Comparison of ENCODE assay signal across 8 mouse cellular contexts in the genomic region with DNA sequence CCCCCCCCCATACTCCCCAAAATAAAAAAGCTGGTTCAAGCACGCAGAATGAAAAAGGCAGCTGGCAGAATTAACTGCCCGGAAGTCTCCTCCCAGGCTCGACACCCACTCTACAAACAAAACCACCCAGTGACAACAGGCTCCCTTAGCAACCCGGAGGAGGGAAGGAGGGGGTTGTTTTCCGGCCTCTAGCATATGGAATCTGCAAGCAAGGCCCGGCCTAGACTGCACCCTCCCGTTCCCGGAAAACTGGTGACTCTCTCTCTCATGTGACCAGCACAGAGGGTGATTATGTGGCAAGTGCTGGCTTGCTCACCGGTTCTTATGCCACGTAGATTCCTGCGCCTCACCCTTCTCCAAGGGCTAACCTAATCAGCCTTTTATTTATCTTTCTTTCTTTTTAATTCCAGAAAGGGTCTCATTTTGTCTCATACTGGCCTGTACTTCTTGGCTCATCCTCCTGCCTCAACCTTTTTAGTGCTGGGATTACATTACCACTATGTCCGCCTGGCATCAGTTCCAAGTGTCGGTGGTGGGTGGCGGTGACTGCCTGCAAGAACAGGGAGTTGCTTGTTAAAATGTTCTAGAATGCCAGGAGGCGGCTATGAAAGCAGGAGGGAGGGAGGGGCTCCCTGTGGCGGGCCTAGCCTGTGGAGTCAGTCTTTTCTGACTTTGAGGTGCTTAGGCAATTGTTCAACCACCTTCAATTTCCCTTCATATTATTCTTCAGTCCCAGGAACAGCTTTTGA. TPM values are rescaled to one million over a fixed set of nuclear protein-coding genes. Genes with fewer than 3 reads are reported as not detected.
DNase-seq lines count a peak whose midpoint lies in the region; ATAC-seq and TF ChIP-seq lines count a peak whose summit lies in the region.

No protein-coding gene starts in this region.

- no peaks in the 10 kb centered on the region for H3K9me3 ChIP-seq in G1E (replicated peaks)
- no peaks in the 10 kb centered on the region for H3K9me3 ChIP-seq in lung, embryonic 14.5 days (ENCODE audit: low read depth, low read length)

- peak overlapping the region; percentile 50 for H3K9ac ChIP-seq in lung, embryonic 14.5 days

- H3K4me2 ChIP-seq in lung, embryonic 14.5 days, result peak overlapping the region; percentile 80

- peaks cover 94% of the 10 kb centered on the region for H3K4me1 ChIP-seq in G1E (ENCODE audit: insufficient read depth, low read depth, low read length)
- peaks cover 55% of the 10 kb centered on the region for H3K4me1 ChIP-seq in lung, embryonic 14.5 days (ENCODE audit: insufficient read depth)

- H3K27me3 ChIP-seq in G1E (ENCODE audit: insufficient read depth, low read length), result no peaks in the 10 kb centered on the region
- H3K27me3 ChIP-seq in lung, embryonic 14.5 days (ENCODE audit: insufficient read depth, low read length), result no peaks in the 10 kb centered on the region

- H3K27ac ChIP-seq in lung, embryonic 14.5 days (ENCODE audit: low read depth), result peak overlapping the region; percentile 98

- 5% methylated on average over 16 of the region's 16 CpGs for WGBS in lung, embryonic 14.5 days

- peaks cover 34% of the 10 kb centered on the region for H3K36me3 ChIP-seq in G1E (replicated peaks)
- H3K36me3 ChIP-seq in lung, embryonic 14.5 days (ENCODE audit: insufficient read depth), result peaks cover 10% of the 10 kb centered on the region; the same call in 1 of the 2 replicates

- H3K4me3 ChIP-seq in G1E (ENCODE audit: low read depth, low read length), result peak overlapping the region; percentile 86
- H3K4me3 ChIP-seq in lung, embryonic 14.5 days (ENCODE audit: low read depth, low read length), result peak overlapping the region; percentile 40

- no peak for TF ChIP-seq CTCF in G1E (IDR thresholded peaks at IDR 0.05; ENCODE audit: low read depth, low read length)
- TF ChIP-seq CTCF in lung, embryonic 14.5 days (IDR thresholded peaks at IDR 0.05; ENCODE audit: low read depth), result no peak

- peak; percentile 67 for DNase-seq in G1E (ENCODE audit: low spot score)
- DNase-seq in cerebellum, adult 18-20 months, result peak; percentile 84 to 94
- DNase-seq in forelimb bud, embryonic 11.5 days (ENCODE audit: low read depth, low spot score), result peak; percentile 87
- peak; percentile 90 for DNase-seq in heart, postnatal 4 days
- peak; percentile 94 to 96 for DNase-seq in layer of hippocampus, adult 8-10 months (ENCODE audit: low spot score in 2 of 2)
- peak; percentile 95 for DNase-seq in lung, embryonic 14.5 days
- DNase-seq in thymus, adult 18-20 months, result peak; percentile 61 to 74

- peak; percentile 48 for ATAC-seq in G1E (ENCODE audit: extremely low read depth, insufficient number of reproducible peaks, low FRiP score, poor library complexity, severe bottlenecking)
- peak; percentile 84 for ATAC-seq in lung, embryonic 14.5 days (ENCODE audit: insufficient read depth)
- peak; percentile 24 for ATAC-seq in neutrophil, adult 5-6 weeks (ENCODE audit: extremely low read depth, insufficient number of reproducible peaks, low FRiP score, poor library complexity, severe bottlenecking)

RNA-seq across cellular contexts. Expression of a gene that starts 28.3 kb away (rescaled TPM):
- total RNA-seq in G1E (2014; fragmentation: Nextera tagmentation) (8.9 and 15.1 TPM in 2 replicates), G1E (2017) (14.5 and 15.2 TPM in 2 replicates)
- polyA plus RNA-seq in G1E (2012), result 21.0 and 21.9 TPM in 2 replicates
- total RNA-seq in heart, postnatal 4 days (2021), result 10 to 100 TPM; 18.6 to 20.9 TPM
- total RNA-seq in layer of hippocampus, adult 8-10 months (2022), result 10 to 100 TPM; 10.4 to 20.8 (median 16.3) TPM
- 37.9 and 42.2 TPM in 2 replicates for polyA plus RNA-seq in lung, embryonic 14.5 days (2014; fragmentation: Nextera tagmentation; extraction: Ambion mirVana)
- 32.9 and 38.6 TPM in 2 replicates for total RNA-seq in neutrophil, adult 5-6 weeks (2017)

RNA-seq across cellular contexts. Expression of a gene that starts 30.9 kb away (rescaled TPM):
- 3.5 and 6.4 TPM in 2 replicates for total RNA-seq in G1E (2014; fragmentation: Nextera tagmentation)
- 10.9 and 12.5 TPM in 2 replicates for total RNA-seq in G1E (2017)
- polyA plus RNA-seq in G1E (2012), result 0.68 and 0.93 TPM in 2 replicates
- total RNA-seq in heart, postnatal 4 days (2021), result 1 to 10 TPM; 5.4 to 6.2 TPM
- total RNA-seq in layer of hippocampus, adult 8-10 months (2022), result 1 to 10 TPM; 3.1 to 7.1 (median 4.5) TPM
- 2.4 TPM in 2 replicates for polyA plus RNA-seq in lung, embryonic 14.5 days (2014; fragmentation: Nextera tagmentation; extraction: Ambion mirVana)
- total RNA-seq in neutrophil, adult 5-6 weeks (2017), result 56.6 and 64.7 TPM in 2 replicates

RNA-seq across cellular contexts. Expression of a gene that starts 47.2 kb away (rescaled TPM):
- total RNA-seq in G1E (2014; fragmentation: Nextera tagmentation) (0.90 and 2.1 TPM in 2 replicates), G1E (2017) (2.0 and 2.4 TPM in 2 replicates)
- polyA plus RNA-seq in G1E (2012), result 0.70 and 1.0 TPM in 2 replicates
- 1 to 10 TPM; 2.0 TPM for total RNA-seq in heart, postnatal 4 days (2021)
- 1 to 10 TPM; 2.2 to 3.5 (median 2.9) TPM for total RNA-seq in layer of hippocampus, adult 8-10 months (2022)
- polyA plus RNA-seq in lung, embryonic 14.5 days (2014; fragmentation: Nextera tagmentation; extraction: Ambion mirVana), result 2.7 and 3.8 TPM in 2 replicates
- total RNA-seq in neutrophil, adult 5-6 weeks (2017), result 1.4 and 1.5 TPM in 2 replicates

Comparison
In these comparisons a context has a peak if more than half of its experiments do, and no peak if none do; other contexts are left out.
1. Peak in every context shown above with its lines: DNase-seq, ATAC-seq, H3K4me3 ChIP-seq and H3K27ac ChIP-seq.
2. ATAC-seq: peak in every context shown above with its lines; median percentile 84 in lung, embryonic 14.5 days; 48 in G1E; 24 in neutrophil, adult 5-6 weeks.